Mouse (Mus musculus) lung, embryonic 15.5 days (tissue): Measurements from ENCODE around the gene Gnaq. TPM values are rescaled to one million over a fixed set of nuclear protein-coding genes. Genes with fewer than 3 reads are reported as not detected.
A peak's percentile ranks its signal among the peaks of the same experiment; 100 is the strongest.

Experiments used
- ATAC-seq: fragments of 200-750 bp; cut with Nextera tagmentation; 2 replicates; pipeline ENCODE4 v1.8.0; 2017; ENCODE audit warnings: moderate number of reproducible peaks, borderline replicate concordance; ENCODE audit not compliant: low FRiP score, low TSS enrichment; ENCODE audit errors: extremely low read depth
- H3K27ac ChIP-seq: fragments of 300-500 bp; sonication (generic); 2 replicates; pipeline ENCODE4 v1.5.1; 2015; ENCODE audit warnings: moderate library complexity, mild to moderate bottlenecking, inconsistent platforms
- H3K27me3 ChIP-seq: fragments of 300-500 bp; sonication (generic); 2 replicates; pipeline ENCODE4 v1.6.1; 2015; ENCODE audit warnings: inconsistent platforms
- H3K36me3 ChIP-seq: fragments of 300-500 bp; sonication (generic); 2 replicates; pipeline ENCODE4 v1.6.1; 2015; ENCODE audit warnings: inconsistent platforms
- H3K4me1 ChIP-seq: fragments of 300-500 bp; sonication (generic); 2 replicates; pipeline ENCODE4 v1.6.1; 2015; ENCODE audit warnings: inconsistent platforms
- H3K4me2 ChIP-seq: fragments of 300-500 bp; sonication (generic); 2 replicates; pipeline ENCODE4 v1.6.1; 2015; ENCODE audit warnings: inconsistent platforms, mild to moderate bottlenecking, moderate library complexity
- H3K4me3 ChIP-seq: fragments of 300-500 bp; sonication (generic); 2 replicates; pipeline ENCODE4 v1.5.1; 2015; ENCODE audit warnings: mild to moderate bottlenecking, inconsistent platforms
- H3K9ac ChIP-seq: fragments of 300-500 bp; sonication (generic); 2 replicates; pipeline ENCODE4 v1.6.1; 2015; ENCODE audit warnings: inconsistent platforms
- H3K9me3 ChIP-seq: fragments of 300-500 bp; sonication (generic); 2 replicates; pipeline ENCODE4 v1.6.1; 2016; ENCODE audit warnings: inconsistent platforms
- WGBS: fragments of 180-500 bp; shearing (Covaris S2); methylation state at CpG from one replicate; pipeline ENCODE4 v1.1.7; 2015; 5-methylcytosine and 5-hydroxymethylcytosine counted together
- polyA plus RNA-seq: library from polyadenylated mRNA; unstranded; fragments of >200 nt; fragmentation: Nextera tagmentation; extraction: Ambion mirVana; gene quantifications from 2 replicates; pipeline ENCODE4 v1.2.1, GENCODE M21; 2015

Gene Gnaq
- polyA plus RNA-seq, 1 experiment from 2014 or later, result 34.3 TPM

DNA sequence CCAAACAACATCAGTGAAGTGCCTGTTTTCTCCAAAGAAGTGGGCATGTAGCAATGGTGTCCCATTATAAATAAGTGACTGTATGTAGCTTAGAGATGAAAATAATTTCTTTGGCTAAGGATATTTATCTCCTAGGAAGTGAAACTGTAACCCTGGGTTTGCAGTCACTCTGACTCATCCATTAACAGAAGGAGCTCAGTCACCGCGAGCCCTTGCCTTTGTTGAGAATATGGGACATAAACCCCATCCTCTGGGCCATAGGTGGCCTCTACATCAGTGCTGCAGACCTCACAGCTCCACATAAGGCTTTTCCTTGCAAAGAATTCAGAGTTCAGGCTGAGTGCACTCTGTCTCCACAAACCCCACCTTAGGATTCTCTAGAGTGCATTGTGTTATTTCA lies 77.0 kb downstream of the Gnaq start:
- Histone ChIP-seq H3K9ac (no peak overlapping the region), H3K4me2 (no peak overlapping the region), H3K9me3 (no peaks in the 10 kb centered on the region), H3K4me3 (no peak overlapping the region), H3K36me3 (no peaks in the 10 kb centered on the region), H3K27ac (no peak overlapping the region), H3K27me3 (no peaks in the 10 kb centered on the region), H3K4me1 (peaks cover 21% of the 10 kb centered on the region)
- WGBS, result 85% methylated on average over 2 of the region's 2 CpGs
- ATAC-seq, result no peak

DNA sequence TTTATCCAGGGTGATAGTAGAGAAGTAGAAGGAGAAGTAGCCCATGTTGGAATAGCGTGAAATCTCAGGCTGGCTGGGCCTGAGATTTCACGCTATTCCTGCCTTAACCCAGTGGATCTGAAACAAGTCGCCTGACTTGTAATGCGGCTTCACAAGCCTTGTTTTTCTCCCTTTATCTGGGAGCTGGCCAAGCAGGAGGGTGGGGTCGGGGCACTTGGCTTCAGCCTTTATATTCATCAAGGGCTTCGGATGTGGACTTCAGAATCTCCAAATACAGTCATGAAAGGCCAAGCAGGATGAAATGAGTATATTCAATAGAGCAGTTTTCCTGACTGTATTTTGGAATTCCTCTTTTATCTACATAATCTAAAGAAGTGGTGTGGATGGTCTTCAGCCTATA lies 82.3 kb downstream of the Gnaq start:
- no peaks in the 10 kb centered on the region for H3K9me3 ChIP-seq
- H3K9ac ChIP-seq, result no peak overlapping the region
- peaks cover 4% of the 10 kb centered on the region; the same call in 1 of the 2 replicates for H3K36me3 ChIP-seq
- WGBS, result 43% methylated on average over 6 of the region's 6 CpGs
- no peak overlapping the region for H3K4me2 ChIP-seq
- peaks cover 17% of the 10 kb centered on the region for H3K4me1 ChIP-seq
- ATAC-seq, result no peak
- H3K4me3 ChIP-seq, result no peak overlapping the region
- no peaks in the 10 kb centered on the region for H3K27me3 ChIP-seq
- H3K27ac ChIP-seq, result no peak overlapping the region

DNA sequence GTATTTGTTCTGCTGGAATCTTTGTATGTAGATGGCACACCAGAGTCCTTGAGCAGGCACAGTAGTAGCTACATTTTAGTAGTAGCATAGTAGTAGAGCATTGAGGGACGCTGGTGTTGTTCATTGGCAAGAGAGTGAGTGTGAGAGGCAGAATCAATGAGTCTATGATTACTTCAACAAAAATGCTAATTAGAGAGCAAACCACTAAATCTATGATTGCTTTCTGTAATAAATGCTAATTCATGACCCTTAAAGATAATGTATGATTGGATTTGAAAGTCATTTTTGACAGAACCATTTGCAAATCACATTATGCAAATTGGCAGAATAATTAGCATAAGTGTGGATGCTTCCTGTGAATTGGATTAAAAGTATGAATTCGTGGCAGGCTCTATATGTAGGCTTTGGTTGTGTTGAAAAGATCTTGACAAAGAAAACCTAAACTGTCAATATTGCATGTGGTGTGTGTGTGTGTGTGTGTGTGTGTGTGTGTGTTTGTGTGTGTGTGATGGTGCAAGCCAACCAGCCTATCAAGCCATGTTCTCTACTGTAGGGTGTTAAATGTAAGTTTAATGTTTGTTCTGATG lies 82.9 kb downstream of the Gnaq start:
- 86% methylated on average over 2 of the region's 2 CpGs for WGBS
- no peaks in the 10 kb centered on the region for H3K27me3 ChIP-seq
- H3K4me2 ChIP-seq, result no peak overlapping the region
- peaks cover 6% of the 10 kb centered on the region; the same call in 1 of the 2 replicates for H3K36me3 ChIP-seq
- no peak overlapping the region for H3K4me3 ChIP-seq
- H3K4me1 ChIP-seq, result peaks cover 17% of the 10 kb centered on the region
- ATAC-seq, result no peak
- no peak overlapping the region for H3K27ac ChIP-seq
- no peak overlapping the region for H3K9ac ChIP-seq
- H3K9me3 ChIP-seq, result no peaks in the 10 kb centered on the region

DNA sequence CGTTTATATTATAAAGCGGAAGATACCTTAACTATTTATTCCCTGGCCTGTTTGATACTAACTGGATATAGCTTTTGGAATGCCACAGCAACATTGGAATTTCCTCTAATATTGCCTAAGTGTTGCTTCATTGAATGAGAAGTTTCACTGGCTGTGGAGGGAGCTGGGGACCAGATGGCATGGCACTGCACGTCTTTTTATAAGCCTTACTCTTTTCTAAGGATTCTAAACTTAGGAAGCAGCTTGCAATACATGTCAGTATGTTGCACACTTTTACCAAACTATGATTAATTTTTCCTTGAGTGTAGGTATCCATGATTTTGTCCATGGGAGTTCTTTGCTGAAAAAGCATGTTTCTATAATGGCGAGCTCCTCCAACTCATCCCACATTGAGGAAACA lies 87.3 kb downstream of the Gnaq start:
- Histone ChIP-seq H3K27ac (no peak overlapping the region), H3K4me1 (peaks cover 5% of the 10 kb centered on the region), H3K36me3 (peaks cover 10% of the 10 kb centered on the region; the same call in 1 of the 2 replicates), H3K9me3 (no peaks in the 10 kb centered on the region), H3K27me3 (no peaks in the 10 kb centered on the region), H3K4me3 (no peak overlapping the region), H3K9ac (no peak overlapping the region), H3K4me2 (no peak overlapping the region)
- WGBS, result 59% methylated on average over 4 of the region's 4 CpGs
- no peak for ATAC-seq

DNA sequence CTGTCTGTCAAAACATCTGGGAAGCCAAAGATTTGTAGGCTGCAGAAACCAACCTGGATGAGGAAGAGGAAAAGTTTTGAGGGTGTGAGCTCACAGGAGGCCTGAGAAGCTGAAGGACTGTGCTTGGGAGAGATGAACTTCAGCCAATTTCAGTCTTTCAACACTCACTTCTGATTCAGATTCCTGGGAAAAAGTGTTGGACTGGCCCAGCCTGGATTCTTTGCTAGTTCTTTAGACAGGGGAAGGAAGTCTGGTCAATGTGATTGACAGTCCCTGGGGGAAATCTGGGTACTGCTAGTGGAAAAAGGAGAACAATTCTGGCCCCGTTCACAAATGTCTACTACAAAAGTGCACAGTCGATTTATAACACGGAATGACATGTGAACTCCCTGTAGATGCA lies 89.9 kb downstream of the Gnaq start:
- ATAC-seq, result no peak
- Histone ChIP-seq H3K36me3 (peaks cover 20% of the 10 kb centered on the region), H3K9ac (no peak overlapping the region), H3K4me3 (no peak overlapping the region), H3K27ac (0 out of 2 replicates have a peak overlapping the region, but pooled peaks have one; percentile 7), H3K9me3 (no peaks in the 10 kb centered on the region), H3K27me3 (no peaks in the 10 kb centered on the region), H3K4me1 (no peaks in the 10 kb centered on the region), H3K4me2 (no peak overlapping the region)
- WGBS, result 79% methylated on average over 3 of the region's 3 CpGs

DNA sequence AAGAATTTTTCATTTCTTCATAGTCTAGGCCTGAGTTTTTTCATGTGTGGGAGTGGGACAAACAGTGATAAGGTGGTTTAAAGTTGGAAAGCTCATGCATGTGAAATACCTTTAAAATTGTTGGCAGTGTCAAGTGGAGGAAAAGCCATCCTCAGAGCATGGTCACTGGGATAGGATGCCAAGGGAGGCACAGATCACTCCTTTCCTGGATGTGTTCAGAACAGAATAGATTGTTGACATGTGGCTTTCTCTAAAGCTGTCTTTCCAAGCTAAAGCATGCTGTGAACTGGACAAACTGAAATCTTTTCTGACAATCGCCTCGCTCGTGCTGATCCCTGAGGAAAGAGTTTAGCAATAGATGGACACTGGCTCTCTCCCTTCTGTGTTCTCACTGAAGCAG lies 90.5 kb downstream of the Gnaq start:
- Histone ChIP-seq H3K4me2 (no peak overlapping the region), H3K9me3 (no peaks in the 10 kb centered on the region), H3K27me3 (no peaks in the 10 kb centered on the region), H3K36me3 (peaks cover 20% of the 10 kb centered on the region), H3K9ac (no peak overlapping the region), H3K4me3 (no peak overlapping the region), H3K4me1 (no peaks in the 10 kb centered on the region), H3K27ac (no peak overlapping the region)
- no peak for ATAC-seq
- 96% methylated on average over 3 of the region's 3 CpGs for WGBS

DNA sequence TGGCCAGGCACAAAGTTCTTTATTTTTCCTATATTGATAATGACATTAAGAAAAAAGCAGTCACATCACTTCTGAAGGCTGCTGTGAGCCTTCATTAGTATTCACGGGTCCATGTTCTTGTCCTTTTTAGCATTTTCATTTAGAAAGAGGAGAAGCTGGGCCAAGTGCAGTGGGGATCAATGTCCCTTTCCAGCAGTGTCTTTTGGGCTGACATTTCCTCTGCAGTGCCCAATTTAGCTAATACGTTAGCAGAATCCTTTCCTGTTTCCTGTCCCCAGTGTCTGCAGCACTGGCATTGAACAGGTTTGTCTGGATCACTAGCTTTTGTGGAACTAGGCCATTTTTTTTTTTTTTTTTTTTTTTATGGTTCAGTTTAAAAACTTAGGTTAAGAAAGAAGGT lies 92.2 kb downstream of the Gnaq start:
- H3K36me3 ChIP-seq, result peaks cover 17% of the 10 kb centered on the region
- H3K4me2 ChIP-seq, result no peak overlapping the region
- H3K27me3 ChIP-seq, result no peaks in the 10 kb centered on the region
- H3K4me3 ChIP-seq, result no peak overlapping the region
- ATAC-seq, result no peak
- H3K9ac ChIP-seq, result no peak overlapping the region
- H3K27ac ChIP-seq, result no peak overlapping the region
- no peaks in the 10 kb centered on the region for H3K9me3 ChIP-seq
- 59% methylated on average over 2 of the region's 2 CpGs for WGBS
- no peaks in the 10 kb centered on the region for H3K4me1 ChIP-seq

DNA sequence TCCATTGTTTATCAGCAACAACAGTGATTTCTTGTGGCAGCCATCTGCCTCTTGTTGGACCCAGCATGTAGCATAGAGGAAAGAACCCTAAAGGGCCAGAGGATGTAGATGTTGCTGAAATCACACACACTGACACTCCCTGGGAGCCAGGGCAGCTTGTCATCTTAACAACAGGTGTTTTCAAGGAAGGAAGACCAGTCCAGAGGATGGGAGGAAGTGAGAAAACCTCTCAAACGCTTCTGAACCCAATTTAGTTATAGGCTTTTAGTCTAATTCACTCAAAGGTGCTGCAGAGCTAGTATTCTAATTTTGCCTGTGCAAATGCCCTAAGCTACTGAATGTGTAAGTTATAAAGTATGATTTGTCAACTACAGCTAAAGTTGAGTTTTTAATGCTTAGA lies 99.0 kb downstream of the Gnaq start:
- H3K27ac ChIP-seq, result no peak overlapping the region
- peaks cover 4% of the 10 kb centered on the region; the same call in 1 of the 2 replicates for H3K4me1 ChIP-seq
- WGBS, result 66% methylated on average over 1 of the region's 1 CpGs
- no peaks in the 10 kb centered on the region for H3K9me3 ChIP-seq
- H3K4me2 ChIP-seq, result no peak overlapping the region
- no peak overlapping the region for H3K9ac ChIP-seq
- no peaks in the 10 kb centered on the region for H3K36me3 ChIP-seq
- no peak overlapping the region for H3K4me3 ChIP-seq
- no peak for ATAC-seq
- no peaks in the 10 kb centered on the region for H3K27me3 ChIP-seq

DNA sequence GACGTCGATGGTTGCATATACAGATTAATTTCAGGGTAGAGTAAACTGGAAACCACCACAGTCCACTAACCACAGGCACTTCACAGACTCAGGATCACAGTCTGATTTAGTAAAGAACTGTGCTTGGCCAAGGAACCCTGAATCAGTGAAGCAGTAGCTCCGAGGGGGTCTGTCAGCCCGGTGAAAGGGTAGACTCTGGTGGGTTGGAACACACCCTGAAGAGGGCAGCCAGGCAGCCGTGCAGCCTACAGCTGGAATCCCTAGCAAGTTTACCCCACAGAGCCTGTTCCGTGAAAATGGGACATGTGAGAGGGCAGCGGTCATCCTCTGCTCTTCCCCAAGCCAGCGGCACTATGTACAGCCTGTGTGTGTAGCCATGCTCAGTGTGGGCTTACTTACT lies 103.0 kb downstream of the Gnaq start:
- Histone ChIP-seq H3K36me3 (no peaks in the 10 kb centered on the region), H3K4me1 (peaks cover 25% of the 10 kb centered on the region), H3K27ac (no peak overlapping the region), H3K4me3 (no peak overlapping the region), H3K9ac (no peak overlapping the region), H3K4me2 (no peak overlapping the region), H3K27me3 (no peaks in the 10 kb centered on the region), H3K9me3 (no peaks in the 10 kb centered on the region)
- ATAC-seq, result no peak
- 87% methylated on average over 8 of the region's 8 CpGs for WGBS

DNA sequence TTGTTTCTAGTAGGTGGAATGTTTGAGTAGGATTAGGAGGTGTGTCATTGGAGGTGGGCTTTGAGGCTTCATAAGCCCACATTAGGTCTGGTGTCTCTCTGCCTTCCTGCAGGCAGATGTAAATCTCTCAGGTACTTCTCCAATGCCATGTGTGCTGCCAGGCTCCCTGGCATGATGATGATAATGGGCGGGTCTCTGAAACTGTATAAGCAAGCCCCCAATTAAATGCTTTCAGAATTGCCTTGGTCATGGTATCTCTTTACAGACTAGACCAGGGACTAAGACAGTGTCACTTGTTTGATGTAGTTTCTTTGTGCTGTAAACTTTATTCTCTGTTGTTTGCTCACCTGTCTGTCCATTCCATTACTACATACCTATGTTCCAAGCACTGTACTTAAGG lies 104.4 kb downstream of the Gnaq start:
- H3K9me3 ChIP-seq, result no peaks in the 10 kb centered on the region
- peaks cover 28% of the 10 kb centered on the region for H3K4me1 ChIP-seq
- no peaks in the 10 kb centered on the region for H3K36me3 ChIP-seq
- H3K9ac ChIP-seq, result no peak overlapping the region
- no peak overlapping the region for H3K27ac ChIP-seq
- 89% methylated on average over 1 of the region's 1 CpGs for WGBS
- no peak overlapping the region for H3K4me2 ChIP-seq
- ATAC-seq, result no peak
- H3K27me3 ChIP-seq, result no peaks in the 10 kb centered on the region
- H3K4me3 ChIP-seq, result no peak overlapping the region

DNA sequence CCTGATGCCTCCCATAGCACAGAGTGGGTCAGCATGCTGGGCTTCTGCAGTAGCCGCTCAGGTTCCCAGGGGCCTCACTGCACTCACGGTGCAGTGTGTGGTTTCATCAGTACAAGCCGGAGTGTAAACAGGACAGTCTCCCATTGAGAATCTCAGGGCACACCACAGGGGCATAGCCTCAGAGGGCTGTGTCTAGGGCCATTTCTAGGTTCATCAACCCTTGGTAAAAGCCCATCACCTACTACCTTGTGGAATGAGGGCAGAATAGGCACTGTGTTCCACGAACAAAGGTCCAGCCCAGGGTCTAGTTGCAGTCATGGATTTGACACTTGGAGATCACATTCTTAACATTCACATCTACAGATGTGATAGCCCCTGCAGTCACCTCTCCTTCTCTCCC lies 105.4 kb downstream of the Gnaq start:
- Histone ChIP-seq H3K9ac (no peak overlapping the region), H3K36me3 (no peaks in the 10 kb centered on the region), H3K27ac (no peak overlapping the region), H3K4me2 (no peak overlapping the region), H3K9me3 (no peaks in the 10 kb centered on the region), H3K4me3 (no peak overlapping the region), H3K27me3 (no peaks in the 10 kb centered on the region), H3K4me1 (peaks cover 36% of the 10 kb centered on the region)
- no peak for ATAC-seq
- WGBS, result 63% methylated on average over 4 of the region's 4 CpGs

DNA sequence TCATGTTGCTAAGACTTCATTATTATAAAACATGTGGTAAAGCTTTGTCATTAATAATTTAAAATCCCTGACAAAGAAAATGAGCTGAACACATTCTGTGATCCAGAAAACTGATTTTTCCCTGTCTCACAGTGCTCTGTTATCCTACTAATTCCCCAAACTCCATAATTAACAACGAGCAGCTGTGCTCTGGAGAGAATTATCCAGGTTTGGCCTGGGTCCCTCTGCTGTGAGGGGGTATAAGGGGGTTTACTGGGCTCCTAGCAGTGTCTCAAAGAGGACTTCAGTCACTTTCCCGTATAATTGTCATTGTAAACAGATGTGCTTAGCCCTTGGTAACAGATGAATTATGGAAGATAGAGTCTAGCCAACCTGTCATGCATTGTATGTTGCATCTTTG lies 105.9 kb downstream of the Gnaq start:
- Histone ChIP-seq H3K27ac (no peak overlapping the region), H3K4me1 (peaks cover 36% of the 10 kb centered on the region), H3K9ac (no peak overlapping the region), H3K36me3 (no peaks in the 10 kb centered on the region), H3K4me3 (no peak overlapping the region), H3K27me3 (no peaks in the 10 kb centered on the region), H3K9me3 (no peaks in the 10 kb centered on the region), H3K4me2 (no peak overlapping the region)
- ATAC-seq, result no peak
- 51% methylated on average over 2 of the region's 2 CpGs for WGBS

DNA sequence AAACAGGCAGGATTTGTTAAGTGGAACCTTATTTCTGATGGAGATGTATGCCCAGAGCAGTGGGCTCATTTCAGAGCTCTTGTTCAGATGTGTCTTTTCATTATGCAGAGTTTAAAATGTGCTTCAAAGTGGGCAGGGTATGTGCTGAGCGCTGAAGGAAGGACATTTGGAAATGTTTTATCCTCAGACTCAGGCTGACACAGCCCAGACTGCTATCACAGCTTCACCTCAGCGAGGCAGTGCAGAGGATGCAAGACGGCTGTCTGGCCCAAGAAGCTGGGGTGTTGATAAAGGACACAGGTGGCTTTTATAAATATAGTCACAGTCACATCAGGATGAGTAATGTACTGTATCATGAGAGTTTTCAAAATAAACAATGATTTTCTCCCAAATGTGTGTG lies 110.1 kb downstream of the Gnaq start:
- WGBS, result 41% methylated on average over 3 of the region's 3 CpGs
- H3K27ac ChIP-seq, result no peak overlapping the region
- H3K4me1 ChIP-seq, result peaks cover 34% of the 10 kb centered on the region

More for the DNA sequence above, 110.1 kb downstream of the Gnaq start:
- Histone ChIP-seq H3K9me3 (no peaks in the 10 kb centered on the region), H3K36me3 (no peaks in the 10 kb centered on the region), H3K4me3 (no peak overlapping the region), H3K27me3 (no peaks in the 10 kb centered on the region), H3K4me2 (no peak overlapping the region), H3K9ac (no peak overlapping the region)
- no peak for ATAC-seq
